Mouse (Mus musculus): ENCODE data around the gene Ttf1. TPM values are rescaled to one million over a fixed set of nuclear protein-coding genes. Genes with fewer than 3 reads are reported as not detected.

Gene Ttf1
- total RNA-seq (2017) = 37.6 and 42.9 TPM in 2 replicates

- peak; percentile 91 for ATAC-seq (ENCODE audit: extremely low read depth, insufficient number of reproducible peaks, low FRiP score, poor library complexity, severe bottlenecking)
Observed at GRCm38 (mm10) chr2:29060135-29060597, at the start of gene Ttf1. Gene Ttf1, plus strand, starts transcription at chr2:29060262.

GRCm38 (mm10) chr2:29012523-29012922 is 47.5 kb upstream of the Ttf1 start:
- ATAC-seq (ENCODE audit: extremely low read depth, insufficient number of reproducible peaks, low FRiP score, poor library complexity, severe bottlenecking) = no peak

- no peak for ATAC-seq (ENCODE audit: extremely low read depth, insufficient number of reproducible peaks, low FRiP score, poor library complexity, severe bottlenecking)
Observed at GRCm38 (mm10) chr2:29016599-29017587, 43.2 kb upstream of the Ttf1 start.

- no peak for ATAC-seq (ENCODE audit: extremely low read depth, insufficient number of reproducible peaks, low FRiP score, poor library complexity, severe bottlenecking)
Observed at GRCm38 (mm10) chr2:29018680-29019079, 41.4 kb upstream of the Ttf1 start.

- no peak for ATAC-seq (ENCODE audit: extremely low read depth, insufficient number of reproducible peaks, low FRiP score, poor library complexity, severe bottlenecking)
Observed at GRCm38 (mm10) chr2:29021025-29021424, 39.0 kb upstream of the Ttf1 start.

- ATAC-seq (ENCODE audit: extremely low read depth, insufficient number of reproducible peaks, low FRiP score, poor library complexity, severe bottlenecking) = no peak
Observed at GRCm38 (mm10) chr2:29023001-29023400, 37.1 kb upstream of the Ttf1 start.

- ATAC-seq (ENCODE audit: extremely low read depth, insufficient number of reproducible peaks, low FRiP score, poor library complexity, severe bottlenecking) = no peak
Observed at GRCm38 (mm10) chr2:29025284-29025683, 34.8 kb upstream of the Ttf1 start.

- ATAC-seq (ENCODE audit: extremely low read depth, insufficient number of reproducible peaks, low FRiP score, poor library complexity, severe bottlenecking) = no peak
Observed at GRCm38 (mm10) chr2:29030048-29030734, 29.9 kb upstream of the Ttf1 start.

- ATAC-seq (ENCODE audit: extremely low read depth, insufficient number of reproducible peaks, low FRiP score, poor library complexity, severe bottlenecking) = no peak
Observed at GRCm38 (mm10) chr2:29031951-29032350, 28.1 kb upstream of the Ttf1 start.

- no peak for ATAC-seq (ENCODE audit: extremely low read depth, insufficient number of reproducible peaks, low FRiP score, poor library complexity, severe bottlenecking)
Observed at GRCm38 (mm10) chr2:29034542-29035475, 25.3 kb upstream of the Ttf1 start.

- ATAC-seq (ENCODE audit: extremely low read depth, insufficient number of reproducible peaks, low FRiP score, poor library complexity, severe bottlenecking) = no peak
Observed at GRCm38 (mm10) chr2:29035698-29036097, 24.4 kb upstream of the Ttf1 start.

GRCm38 (mm10) chr2:29039741-29040140 is 20.3 kb upstream of the Ttf1 start:
- no peak for ATAC-seq (ENCODE audit: extremely low read depth, insufficient number of reproducible peaks, low FRiP score, poor library complexity, severe bottlenecking)

- ATAC-seq (ENCODE audit: extremely low read depth, insufficient number of reproducible peaks, low FRiP score, poor library complexity, severe bottlenecking) = no peak
Observed at GRCm38 (mm10) chr2:29040594-29041476, 19.2 kb upstream of the Ttf1 start.

GRCm38 (mm10) chr2:29041477-29041768 is 18.6 kb upstream of the Ttf1 start:
- ATAC-seq (ENCODE audit: extremely low read depth, insufficient number of reproducible peaks, low FRiP score, poor library complexity, severe bottlenecking) = no peak

- no peak for ATAC-seq (ENCODE audit: extremely low read depth, insufficient number of reproducible peaks, low FRiP score, poor library complexity, severe bottlenecking)
Observed at GRCm38 (mm10) chr2:29042124-29042523, 17.9 kb upstream of the Ttf1 start.

GRCm38 (mm10) chr2:29046151-29046550 is 13.9 kb upstream of the Ttf1 start:
- ATAC-seq (ENCODE audit: extremely low read depth, insufficient number of reproducible peaks, low FRiP score, poor library complexity, severe bottlenecking) = no peak

- ATAC-seq (ENCODE audit: extremely low read depth, insufficient number of reproducible peaks, low FRiP score, poor library complexity, severe bottlenecking) = no peak
Observed at GRCm38 (mm10) chr2:29051932-29052331, 8.1 kb upstream of the Ttf1 start.

GRCm38 (mm10) chr2:29052943-29053454 is 7.1 kb upstream of the Ttf1 start:
- ATAC-seq (ENCODE audit: extremely low read depth, insufficient number of reproducible peaks, low FRiP score, poor library complexity, severe bottlenecking) = peak; percentile 47; the same call in 1 of the 2 replicates

All from neutrophil, adult 5-6 weeks (primary cell).